16 mouse cellular contexts compared by ENCODE assay signal in genomic region chr2:67971576-67971975, GRCm38 (mm10).
A peak's percentile ranks its signal among the peaks of the same experiment; 100 is the strongest.
DNase-seq lines count a peak whose midpoint lies in the region; ATAC-seq lines count a peak whose summit lies in the region.
"Had no signal": no experiment of that assay in that cellular context is flagged by ENCODE, and none has a peak within 500 bp of the region (broad histone marks: within the 10 kb centered on the region; RNA-seq: fewer than 3 reads in every experiment).

No protein-coding gene starts in this region.

- no peak overlapping the region for H3K9ac ChIP-seq in midbrain, embryonic 15.5 days
- no peak overlapping the region for H3K9ac ChIP-seq in midbrain, embryonic 11.5 days (ENCODE audit: low read length)
- H3K9ac ChIP-seq: hindbrain, embryonic 14.5 days; limb, embryonic 15.5 days; lung, embryonic 14.5 days had no signal

- no peaks in the 10 kb centered on the region for H3K27me3 ChIP-seq in midbrain, embryonic 15.5 days (replicated peaks)
- H3K27me3 ChIP-seq in midbrain, embryonic 11.5 days (ENCODE audit: control insufficient read depth, insufficient read depth, low read length), result no peaks in the 10 kb centered on the region
- H3K27me3 ChIP-seq: limb, embryonic 15.5 days had no signal

- H3K4me2 ChIP-seq in midbrain, embryonic 15.5 days, result no peak overlapping the region
- no peak overlapping the region for H3K4me2 ChIP-seq in midbrain, embryonic 11.5 days
- H3K4me2 ChIP-seq: hindbrain, embryonic 14.5 days; limb, embryonic 15.5 days; lung, embryonic 14.5 days had no signal

- 77% methylated on average over 6 of the region's 6 CpGs for WGBS in midbrain, embryonic 15.5 days
- 88% methylated on average over 6 of the region's 6 CpGs for WGBS in midbrain, embryonic 11.5 days

- ATAC-seq in midbrain, embryonic 15.5 days (replicated peaks), result 0 out of 2 replicates have a peak, but pooled peaks have one; percentile 56
- ATAC-seq in midbrain, embryonic 11.5 days (ENCODE audit: low FRiP score), result no peak

- DNase-seq in midbrain, embryonic 11.5 days (ENCODE audit: low spot score, missing footprints), result no peak
- DNase-seq in left cerebral cortex, adult 11 months (ENCODE audit: low spot score), result peak; percentile 46
- peak; percentile 14 for DNase-seq in left cerebral cortex, postnatal 4 days
- DNase-seq in telencephalon, adult 2 months (ENCODE audit: low read depth, low spot score), result peak; percentile 73
- DNase-seq in embryo, embryonic 11 days, result no peak
- DNase-seq in thymus, postnatal 25 days, result no peak
- DNase-seq: adrenal gland, postnatal 25 days; heart, postnatal 10 days; kidney, adult 11 months; kidney, postnatal 10 days; lung, embryonic 14.5 days; thymus, adult 2 months had no signal

- H3K4me3 ChIP-seq in midbrain, embryonic 15.5 days, result no peak overlapping the region
- H3K4me3 ChIP-seq in midbrain, embryonic 11.5 days (ENCODE audit: low read depth, low read length), result no peak overlapping the region
- H3K4me3 ChIP-seq: limb, embryonic 15.5 days; myocyte had no signal

- no peak overlapping the region for H3K27ac ChIP-seq in midbrain, embryonic 15.5 days
- no peak overlapping the region for H3K27ac ChIP-seq in midbrain, embryonic 11.5 days (ENCODE audit: low read depth, low read length)
- H3K27ac ChIP-seq: hindbrain, embryonic 14.5 days; limb, embryonic 15.5 days had no signal

- no peaks in the 10 kb centered on the region for H3K9me3 ChIP-seq in midbrain, embryonic 15.5 days
- H3K9me3 ChIP-seq in midbrain, embryonic 11.5 days (ENCODE audit: control insufficient read depth, low read length), result no peaks in the 10 kb centered on the region
- H3K9me3 ChIP-seq: limb, embryonic 15.5 days had no signal

- intact Hi-C loops in left cerebral cortex, postnatal 4 days (cut with DNase I), result no loop called here

- no peaks in the 10 kb centered on the region for H3K36me3 ChIP-seq in midbrain, embryonic 15.5 days (replicated peaks)
- H3K36me3 ChIP-seq in midbrain, embryonic 11.5 days (ENCODE audit: control insufficient read depth, insufficient read depth, low read length), result no peaks in the 10 kb centered on the region
- H3K36me3 ChIP-seq: limb, embryonic 15.5 days had no signal

- H3K4me1 ChIP-seq in midbrain, embryonic 15.5 days, result no peaks in the 10 kb centered on the region
- H3K4me1 ChIP-seq in midbrain, embryonic 11.5 days (ENCODE audit: control insufficient read depth, insufficient read depth, low read length), result no peaks in the 10 kb centered on the region
- H3K4me1 ChIP-seq: limb, embryonic 15.5 days had no signal

Comparison
In these comparisons a context has a peak if more than half of its experiments do, and no peak if none do; other contexts are left out.
1. DNase-seq: peak in left cerebral cortex, adult 11 months (single experiment), left cerebral cortex, postnatal 4 days (single experiment) and telencephalon, adult 2 months (single experiment); none in midbrain, embryonic 11.5 days (single experiment), embryo, embryonic 11 days (single experiment) and thymus, postnatal 25 days (single experiment).